Mouse (Mus musculus) frontal cortex, adult (tissue): Measurements from ENCODE around the gene Gm13212.
"Not testable (repeated sequence)": the region's sequence is repeated elsewhere in the genome, so short reads cannot be mapped to it uniquely, and the experiment has no call there.

Experiments
- ATAC-seq: cut with Nextera tagmentation; 2 replicates; pipeline ENCODE4 v1.9.2; 2017; ENCODE audit warnings: mild to moderate bottlenecking, moderate library complexity, mixed read lengths; ENCODE audit not compliant: low TSS enrichment

Gene Gm13212

GRCm38 (mm10) chr4:145585078-145585477, at the start of gene Gm13212:
Gm13212 (plus strand) TSS chr4:145585166.
- not testable (repeated sequence) for ATAC-seq

GRCm38 (mm10) chr4:145543861-145544260, 41.1 kb upstream of the Gm13212 start:
- not testable (repeated sequence) for ATAC-seq

DNA sequence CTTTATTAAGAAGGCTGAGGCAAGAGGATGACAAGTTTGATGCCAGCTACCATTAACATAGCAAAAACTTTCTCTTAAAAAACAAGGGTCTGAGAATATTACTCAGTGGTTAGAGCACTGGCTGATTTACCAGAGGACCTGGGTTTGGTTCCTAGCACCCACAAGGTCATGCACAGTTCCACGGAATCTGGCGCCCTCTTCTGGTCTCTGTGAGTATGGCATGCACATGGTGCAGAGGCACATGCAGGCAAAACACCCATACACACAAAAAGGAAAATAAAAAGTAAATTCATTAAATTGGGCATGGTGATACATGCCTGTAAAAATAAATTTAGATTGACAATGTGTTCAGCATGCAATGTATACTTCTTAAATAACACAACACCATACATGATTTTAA, 39.9 kb upstream of the Gm13212 start:
- not testable (repeated sequence) for ATAC-seq

DNA sequence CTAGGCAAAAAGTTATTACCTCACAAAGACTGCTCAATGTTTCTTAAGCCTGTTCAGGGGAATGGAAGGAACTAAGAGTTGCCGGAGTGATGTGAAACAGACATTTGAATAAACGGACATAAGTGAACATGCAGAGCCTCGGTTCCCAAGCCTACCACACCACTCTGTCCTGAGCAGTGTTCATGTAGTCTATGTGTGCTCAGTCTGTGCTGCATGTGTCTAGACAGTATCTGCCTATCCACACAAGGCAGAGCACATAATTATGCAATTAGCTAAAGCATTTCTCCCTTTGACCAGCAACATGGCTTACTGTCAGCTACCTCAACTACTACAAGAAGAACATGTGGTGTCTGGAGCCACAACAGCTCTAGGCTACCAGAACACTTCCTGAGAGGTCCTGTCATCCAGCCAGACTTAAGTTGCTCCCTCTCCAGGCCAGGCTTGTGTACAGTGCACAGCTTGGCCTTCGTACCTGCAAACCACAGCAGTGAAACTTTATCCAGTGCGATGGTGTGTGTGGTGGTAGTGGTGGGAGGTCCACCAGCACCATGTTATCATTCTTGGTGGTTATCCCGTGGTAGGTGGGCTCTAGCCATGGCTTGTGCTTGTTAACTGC, 39.1 kb upstream of the Gm13212 start:
- ATAC-seq: not testable (repeated sequence)

DNA sequence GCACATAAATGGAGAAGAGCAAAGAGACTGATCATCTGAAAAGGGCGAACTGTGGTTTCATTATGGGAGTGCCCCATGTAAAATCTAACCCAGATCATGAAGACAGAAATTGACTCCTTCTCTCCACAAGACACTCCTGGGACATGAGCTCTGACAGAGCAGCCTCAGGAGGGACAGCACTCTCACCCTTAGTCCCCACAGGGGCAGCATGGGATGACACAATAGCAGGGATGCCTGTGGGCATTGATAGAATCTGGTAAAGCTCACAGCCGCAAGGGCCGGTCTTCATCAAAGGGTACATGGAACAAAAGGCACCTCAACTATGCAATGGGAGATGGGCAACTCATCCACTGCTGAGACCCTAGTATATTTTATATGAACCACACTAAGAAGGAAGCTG, 38.5 kb upstream of the Gm13212 start:
- not testable (repeated sequence) for ATAC-seq

- no peak for ATAC-seq
Observed at GRCm38 (mm10) chr4:145556680-145557079, 28.3 kb upstream of the Gm13212 start.

DNA sequence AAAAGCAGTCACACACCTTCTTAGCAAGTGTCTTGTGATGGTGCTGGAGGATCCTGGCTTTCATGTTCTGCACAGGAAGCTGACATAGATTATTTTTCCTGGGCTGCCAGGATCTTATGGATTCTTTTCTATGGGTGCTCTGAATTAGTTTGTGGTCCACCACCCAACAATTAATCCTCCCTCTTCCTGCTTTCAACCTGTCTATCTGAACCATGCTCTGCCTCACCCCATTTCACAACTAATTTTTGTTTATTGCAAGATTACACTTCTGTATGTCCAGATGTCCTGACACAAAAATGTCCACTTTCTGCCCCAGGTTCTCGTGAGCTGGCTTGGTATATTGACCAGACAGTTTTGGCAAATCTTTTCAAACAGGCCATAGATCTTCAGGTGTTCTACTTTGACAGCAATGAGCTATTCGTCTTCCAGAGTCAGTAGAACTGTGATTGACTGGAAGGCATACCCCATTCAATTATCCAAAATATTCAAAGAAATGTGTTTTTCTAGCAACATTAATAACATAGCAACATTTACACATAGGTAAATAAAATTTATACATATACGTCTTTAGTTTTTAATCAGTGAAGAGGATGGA, 25.4 kb upstream of the Gm13212 start:
- ATAC-seq: no peak

DNA sequence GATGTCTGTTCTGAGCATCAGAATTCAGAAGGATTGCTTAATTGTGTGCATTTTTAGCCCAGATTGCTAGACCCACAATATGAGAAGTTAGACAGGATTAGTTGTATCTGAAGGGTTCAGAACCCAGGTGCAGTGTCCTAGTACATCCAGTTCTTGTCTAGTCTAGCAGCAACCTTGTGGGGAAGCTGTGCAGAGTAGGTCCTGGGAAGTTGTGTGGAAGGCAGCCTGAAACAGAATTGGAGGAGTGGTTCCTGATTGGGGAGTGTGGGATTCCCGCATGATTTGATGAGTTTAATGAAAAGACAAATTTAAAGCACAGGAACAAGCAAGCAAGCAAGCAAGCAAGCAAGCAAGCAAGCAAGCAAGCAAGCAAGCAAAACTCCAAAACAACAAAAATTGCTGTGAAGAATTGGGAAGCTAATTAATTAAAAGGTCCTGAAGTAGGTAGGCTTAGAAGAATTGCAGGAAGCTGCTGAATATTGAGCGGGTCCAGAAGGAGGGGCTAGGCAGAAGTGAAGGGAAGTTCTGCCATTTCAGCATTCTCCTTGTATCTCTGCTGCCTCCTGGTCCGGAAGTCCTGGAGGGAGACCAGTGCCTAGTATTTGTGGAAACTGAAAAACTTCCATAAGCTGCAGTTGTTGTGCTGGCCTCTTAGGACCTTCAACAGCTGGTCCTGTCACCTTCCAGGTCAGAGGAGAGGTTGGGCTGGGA, 20.7 kb upstream of the Gm13212 start:
- no peak for ATAC-seq

DNA sequence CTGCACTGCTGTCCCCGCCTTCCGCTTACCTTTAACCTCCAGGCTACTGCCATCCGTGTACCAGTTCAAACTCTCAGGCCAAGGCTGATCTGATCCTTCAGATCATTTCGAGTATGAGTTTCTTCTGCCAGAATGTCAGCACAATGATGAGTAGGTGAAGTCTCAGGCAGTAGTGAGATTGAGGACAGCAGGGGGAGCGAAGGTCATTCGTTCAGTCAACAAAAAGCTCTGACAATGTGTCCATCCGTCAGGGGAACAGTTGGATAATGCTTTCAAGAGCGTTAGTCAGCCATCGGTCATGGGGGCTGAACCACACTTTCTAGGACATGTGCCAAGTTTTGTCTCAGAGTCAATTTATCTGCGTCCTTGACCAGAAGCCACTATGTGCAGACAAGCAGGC, 14.5 kb upstream of the Gm13212 start:
- ATAC-seq: not testable (repeated sequence)

GRCm38 (mm10) chr4:145576623-145577022, 8.3 kb upstream of the Gm13212 start:
- ATAC-seq: not testable (repeated sequence)

- not testable (repeated sequence) for ATAC-seq
Observed at GRCm38 (mm10) chr4:145580333-145580732, 4.6 kb upstream of the Gm13212 start.

DNA sequence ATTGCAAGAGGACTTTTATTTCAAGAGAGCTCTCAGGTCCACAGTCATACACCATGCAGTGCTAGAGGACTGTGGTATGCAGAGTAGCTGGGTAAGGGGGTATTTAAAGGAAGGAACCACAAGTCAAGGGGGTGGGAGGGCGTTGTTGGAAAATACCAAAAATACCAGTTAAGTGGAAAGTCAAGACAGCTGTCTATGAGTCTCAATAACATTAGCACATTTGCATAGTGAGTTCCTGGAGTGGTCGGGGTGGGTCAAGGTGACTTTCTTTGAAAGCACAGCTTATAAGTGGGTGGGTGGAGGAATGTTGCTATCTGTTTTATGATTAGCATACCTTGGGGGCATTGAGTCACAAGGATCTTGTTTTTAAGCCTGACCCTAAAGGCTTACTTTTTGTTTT, 1.1 kb downstream of the Gm13212 start:
- not testable (repeated sequence) for ATAC-seq

DNA sequence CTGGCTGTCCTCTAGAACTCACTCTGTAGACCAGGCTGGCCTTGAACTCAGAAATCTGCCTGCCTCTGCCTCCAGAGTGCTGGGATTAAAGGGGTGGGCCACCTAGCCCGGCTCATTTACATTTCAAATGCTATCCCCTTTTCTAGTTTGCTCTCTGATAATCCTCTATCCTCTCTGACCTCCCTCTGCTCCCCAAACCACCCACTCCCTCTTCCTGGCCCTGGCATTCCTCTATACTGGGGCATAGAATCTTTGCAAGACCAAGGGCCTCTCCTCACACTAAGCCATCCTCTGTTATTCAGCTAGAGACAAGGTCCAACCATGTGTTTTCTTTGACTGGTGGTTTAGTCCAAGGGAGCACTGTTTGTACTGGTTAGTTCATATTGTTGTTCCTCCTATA, 9.2 kb downstream of the Gm13212 start:
- not testable (repeated sequence) for ATAC-seq

DNA sequence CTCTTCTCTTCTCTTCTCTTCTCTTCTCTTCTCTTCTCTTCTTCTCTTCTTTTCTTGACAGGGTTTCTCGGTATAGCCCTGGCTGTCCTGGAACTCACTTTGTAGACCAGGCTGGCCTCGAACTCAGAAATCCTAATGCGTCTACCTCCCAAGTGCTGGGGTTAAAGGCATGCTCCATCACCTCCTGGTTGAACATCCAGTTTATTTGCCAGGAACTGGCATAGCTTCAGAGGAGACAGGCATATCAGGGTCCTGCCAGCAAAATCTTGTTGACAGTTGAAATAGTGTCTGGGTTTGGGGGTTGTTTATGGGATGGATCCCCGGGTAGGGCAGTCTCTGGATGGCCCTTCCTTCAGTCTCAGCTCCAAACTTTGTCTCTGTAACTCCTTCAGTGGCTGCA, 9.8 kb downstream of the Gm13212 start:
- not testable (repeated sequence) for ATAC-seq

GRCm38 (mm10) chr4:145640416-145641185, 55.6 kb downstream of the Gm13212 start:
- not testable (repeated sequence) for ATAC-seq

DNA sequence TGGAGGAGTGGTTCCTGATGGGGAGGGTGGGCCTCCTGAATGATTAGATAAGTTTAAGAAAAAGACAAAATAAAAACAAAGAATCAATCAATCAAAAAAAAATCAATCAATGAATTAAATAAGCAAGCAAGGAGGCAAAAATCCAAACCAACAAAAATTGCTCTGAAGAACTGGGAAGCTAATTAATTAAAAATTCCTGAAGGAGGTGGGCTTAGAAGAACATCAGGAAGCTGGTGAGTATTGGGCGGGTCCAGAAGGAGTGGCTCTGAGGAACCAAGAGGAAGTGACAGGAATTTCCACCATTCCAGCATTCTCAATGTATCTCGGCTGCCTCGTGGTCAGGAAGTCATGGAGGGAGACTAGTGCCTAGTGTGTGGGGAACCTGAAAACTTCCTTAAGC, 85.4 kb downstream of the Gm13212 start, which contains the start of gene Zfp980:
Gene Zfp980, plus strand, starts transcription at position 301 of the 400 bp plus-strand sequence.
- ATAC-seq: not testable (repeated sequence)

DNA sequence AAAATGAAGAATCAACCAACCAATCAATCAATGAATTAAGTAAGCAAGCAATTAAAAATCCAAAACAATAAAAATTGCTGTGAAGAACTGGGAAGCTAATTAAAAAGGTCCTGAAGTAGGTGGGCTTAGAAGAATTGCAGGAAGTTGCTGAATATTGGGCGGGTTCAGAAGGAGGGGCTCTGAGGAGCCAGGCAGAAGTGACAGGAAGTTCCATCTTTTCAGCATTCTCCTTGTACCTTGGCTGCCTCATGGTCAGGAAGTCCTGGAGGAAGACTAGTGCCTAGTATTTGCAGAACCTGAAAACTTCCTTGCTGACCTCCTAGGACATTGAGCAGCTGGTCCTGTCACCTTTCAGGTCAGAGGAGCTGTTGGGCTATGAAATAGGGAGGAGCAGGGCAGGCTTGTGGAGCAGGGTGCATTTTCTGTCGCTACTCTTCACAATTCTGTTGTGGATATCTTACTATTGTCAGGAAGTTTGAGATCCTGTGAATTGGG, 89.4 kb downstream of the Gm13212 start:
- ATAC-seq: not testable (repeated sequence)
